Mouse (Mus musculus) limb, embryonic 14.5 days (tissue): Measurements from ENCODE around the gene Dstn. TPM values are rescaled to one million over a fixed set of nuclear protein-coding genes. Genes with fewer than 3 reads are reported as not detected.

Source experiments
- ATAC-seq: fragments of 200-750 bp; cut with Nextera tagmentation; 2 replicates; pipeline ENCODE4 v1.8.0; 2017; ENCODE audit warnings: low read depth, moderate number of reproducible peaks, moderate TSS enrichment; ENCODE audit not compliant: low FRiP score
- DNase-seq: peaks from one replicate; pipeline ENCODE4 v3.0.0-alpha.2; 2015; ENCODE audit warnings: low spot score
- H3K27ac ChIP-seq: fragments of 300-500 bp; sonication (generic); replicated peaks from 2 replicates; pipeline ENCODE4 v1.5.1; 2014; ENCODE audit warnings: low read depth, mild to moderate bottlenecking, low read length, moderate library complexity, mixed read lengths
- H3K27me3 ChIP-seq: fragments of 300-500 bp; sonication (generic); 2 replicates; pipeline ENCODE4 v1.6.1; 2014; ENCODE audit warnings: low read length, mixed read lengths; ENCODE audit not compliant: control insufficient read depth, insufficient read depth
- H3K36me3 ChIP-seq: fragments of 300-500 bp; sonication (generic); 2 replicates; pipeline ENCODE4 v1.6.1; 2014; ENCODE audit warnings: mild to moderate bottlenecking, low read length, moderate library complexity, mixed read lengths; ENCODE audit not compliant: control insufficient read depth, insufficient read depth
- H3K4me1 ChIP-seq: fragments of 300-500 bp; sonication (generic); 2 replicates; pipeline ENCODE4 v1.6.1; 2014; ENCODE audit warnings: antibody characterized with exemption, low read length, mixed read lengths; ENCODE audit not compliant: control insufficient read depth, insufficient read depth
- H3K4me2 ChIP-seq: fragments of 300-500 bp; sonication (generic); replicated peaks from 2 replicates; pipeline ENCODE4 v1.6.1; 2014; ENCODE audit warnings: low read depth, mild to moderate bottlenecking, low read length, moderate library complexity; ENCODE audit not compliant: severe bottlenecking
- H3K4me3 ChIP-seq: fragments of 300-500 bp; sonication (generic); replicated peaks from 2 replicates; pipeline ENCODE4 v1.5.1; 2014; ENCODE audit warnings: low read length
- H3K9ac ChIP-seq: fragments of 300-500 bp; sonication (generic); 2 replicates; pipeline ENCODE4 v1.6.1; 2014; ENCODE audit warnings: mild to moderate bottlenecking, low read depth, low read length, moderate library complexity; ENCODE audit not compliant: severe bottlenecking
- H3K9me3 ChIP-seq: fragments of 300-500 bp; sonication (generic); 2 replicates; pipeline ENCODE4 v1.6.1; 2016; ENCODE audit warnings: low read length; ENCODE audit not compliant: control insufficient read depth
- POLR2A ChIP-seq: fragments of 200-500 bp; IDR thresholded peaks from 2 replicates; pipeline ENCODE4 v1.8.0; 2012; ENCODE audit warnings: inconsistent platforms, mild to moderate bottlenecking, moderate library complexity, borderline replicate concordance; ENCODE audit not compliant: insufficient read depth, insufficient read length; ENCODE audit errors: extremely low read depth
- WGBS: fragments of 180-500 bp; shearing (Covaris S2); extraction: QIAGEN DNeasy Blood & Tissue Kit; methylation state at CpG from one replicate; pipeline ENCODE4 v1.1.7; 2014; 5-methylcytosine and 5-hydroxymethylcytosine counted together
- polyA plus RNA-seq, 2 experiments: library from polyadenylated mRNA; depleted of rRNA in 1 of 2; stranded (reverse) in 1 of 2; unstranded in 1 of 2; fragments of >200 nt; fragmentation: Nextera tagmentation in 1 of 2; extraction: Ambion mirVana in 1 of 2; gene quantifications; 2 replicates each; pipeline versions ENCODE4 v1.2.1 to v1.2.3; 2012 to 2014

Dstn gene
- polyA plus RNA-seq (2012; rRNA removed) (88.1 and 111 TPM in 2 replicates), polyA plus RNA-seq (2014; fragmentation: Nextera tagmentation; extraction: Ambion mirVana) (420 and 437 TPM in 2 replicates)

DNA sequence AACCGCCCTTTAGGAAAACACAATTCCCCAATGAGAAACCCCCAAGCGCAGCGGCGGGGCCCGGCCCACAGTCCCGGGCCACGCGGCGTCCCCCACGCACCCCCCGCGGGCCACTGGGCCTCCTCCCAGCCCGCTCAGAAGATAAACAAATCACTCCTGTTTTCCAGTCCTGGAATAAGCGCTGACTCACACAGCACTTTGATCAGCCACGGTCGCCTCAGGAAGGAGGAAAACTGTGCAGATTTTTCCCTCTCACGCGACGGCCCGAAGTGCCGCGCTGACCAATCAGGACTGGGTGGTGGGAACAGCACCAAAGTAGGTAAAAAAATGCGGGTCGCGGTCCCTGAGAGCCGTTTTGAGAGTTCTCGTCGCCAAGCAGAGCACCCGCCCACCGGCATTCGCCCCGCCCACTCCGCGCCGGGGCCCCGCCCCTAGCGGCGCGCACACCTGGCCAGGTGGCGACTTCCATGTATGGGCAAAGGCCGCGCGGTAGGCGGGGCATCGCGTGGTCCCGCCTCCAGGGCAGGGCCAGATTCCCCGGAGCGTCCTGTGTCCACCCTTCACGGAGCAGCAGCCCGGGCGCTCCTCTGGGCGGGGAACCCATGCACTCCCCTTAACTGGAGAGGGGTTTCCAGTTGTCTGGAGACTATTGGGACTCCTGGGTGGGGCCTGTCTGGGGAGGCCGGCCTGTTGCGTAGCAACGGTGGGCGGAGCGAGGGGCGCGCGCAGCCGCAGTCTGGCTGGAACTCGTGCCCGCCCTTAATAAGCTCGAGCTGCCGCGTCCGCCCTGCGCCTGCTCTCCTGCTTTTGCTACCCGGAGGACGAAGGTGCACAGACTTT lies at the start of gene Dstn:
Dstn (plus strand) TSS at position 561 of the 840 bp plus-strand sequence.
- WGBS, result 1% methylated on average over 64 of the region's 71 CpGs
- H3K4me3 ChIP-seq, result peak within 1 kb of the TSS; percentile 67
- H3K4me2 ChIP-seq, result peak within 1 kb of the TSS; percentile 78
- peak; percentile 95 for ATAC-seq
- no peaks in the 10 kb centered on the region for H3K36me3 ChIP-seq
- peak within 1 kb of the TSS; percentile 91 for H3K27ac ChIP-seq
- TF ChIP-seq POLR2A, result peak; percentile 76; the same call in 1 of the 2 replicates
- peak; percentile 96 for DNase-seq
- H3K4me1 ChIP-seq, result peaks cover 27% of the 10 kb centered on the region
- H3K9ac ChIP-seq, result peak within 1 kb of the TSS; percentile 80
- no peaks in the 10 kb centered on the region for H3K9me3 ChIP-seq
- H3K27me3 ChIP-seq, result no peaks in the 10 kb centered on the region

DNA sequence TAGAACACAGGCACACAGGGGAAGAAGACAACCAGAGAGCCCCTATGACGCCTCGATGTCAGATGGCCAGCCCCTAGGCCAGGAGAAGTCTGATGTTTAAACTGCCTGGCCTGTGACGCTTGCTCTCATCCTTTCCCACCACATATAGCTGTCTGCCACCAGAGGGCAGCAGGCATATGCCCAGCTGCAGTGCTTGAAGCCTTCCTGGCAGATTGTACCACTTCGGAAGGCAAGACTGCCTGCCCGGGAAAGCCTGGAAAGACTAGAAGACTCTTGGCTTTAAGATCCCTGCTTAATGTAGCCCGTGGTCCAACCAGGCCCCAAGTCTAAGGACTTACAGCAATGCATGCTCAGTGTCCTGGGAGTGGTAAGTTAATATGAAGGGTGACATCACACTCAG lies 47.8 kb upstream of the Dstn start:
- Histone ChIP-seq H3K4me2 (no peak overlapping the region), H3K4me1 (peaks cover 5% of the 10 kb centered on the region), H3K27ac (no peak overlapping the region), H3K27me3 (no peaks in the 10 kb centered on the region), H3K9me3 (no peaks in the 10 kb centered on the region), H3K9ac (no peak overlapping the region), H3K36me3 (no peaks in the 10 kb centered on the region), H3K4me3 (no peak overlapping the region)
- 2% methylated on average over 6 of the region's 6 CpGs for WGBS
- ATAC-seq (peak; percentile 78), DNase-seq (peak; percentile 79)
- no peak for TF ChIP-seq POLR2A

DNA sequence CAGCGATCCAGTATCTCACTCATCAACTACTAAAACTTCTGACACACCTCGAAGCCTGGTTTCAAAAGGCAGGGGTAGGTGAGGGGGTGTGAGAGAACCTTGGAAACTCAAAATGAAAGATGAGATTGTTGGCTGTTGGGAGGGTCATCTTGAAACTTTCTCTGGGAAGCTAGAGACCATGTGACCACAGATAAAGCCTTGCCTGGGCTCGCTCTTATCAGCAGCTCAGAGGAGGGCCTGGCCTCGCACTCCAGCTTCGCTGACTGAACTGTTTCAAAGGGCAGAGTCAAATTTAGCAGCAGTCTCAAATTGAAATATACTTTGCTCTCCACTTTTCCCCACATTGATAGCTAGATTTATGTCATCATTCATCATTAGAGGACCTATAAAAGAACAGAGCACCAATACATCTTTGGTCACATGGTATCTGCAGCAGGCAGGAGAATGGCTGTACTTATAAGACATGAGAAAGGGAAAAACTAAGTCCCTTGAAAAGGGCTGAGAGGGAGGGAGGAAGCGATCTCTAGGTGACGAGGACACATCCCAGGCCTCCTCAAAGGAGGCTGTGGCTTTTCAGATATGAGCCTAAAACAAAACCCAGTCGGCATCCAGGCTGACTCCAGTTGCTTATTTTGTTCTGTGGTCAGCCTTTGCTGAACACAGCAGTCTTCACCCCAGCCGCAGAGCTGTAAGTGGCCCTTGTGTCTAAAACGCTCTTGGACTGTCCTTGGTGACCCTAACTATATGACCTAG lies 44.0 kb upstream of the Dstn start:
- H3K27ac ChIP-seq, result no peak overlapping the region
- H3K9ac ChIP-seq, result no peak overlapping the region
- H3K4me1 ChIP-seq, result no peaks in the 10 kb centered on the region
- ATAC-seq (no peak), DNase-seq (no peak)
- TF ChIP-seq POLR2A, result no peak
- H3K4me2 ChIP-seq, result no peak overlapping the region
- H3K27me3 ChIP-seq, result no peaks in the 10 kb centered on the region
- H3K4me3 ChIP-seq, result no peak overlapping the region
- H3K9me3 ChIP-seq, result no peaks in the 10 kb centered on the region
- 57% methylated on average over 10 of the region's 10 CpGs for WGBS
- no peaks in the 10 kb centered on the region for H3K36me3 ChIP-seq

DNA sequence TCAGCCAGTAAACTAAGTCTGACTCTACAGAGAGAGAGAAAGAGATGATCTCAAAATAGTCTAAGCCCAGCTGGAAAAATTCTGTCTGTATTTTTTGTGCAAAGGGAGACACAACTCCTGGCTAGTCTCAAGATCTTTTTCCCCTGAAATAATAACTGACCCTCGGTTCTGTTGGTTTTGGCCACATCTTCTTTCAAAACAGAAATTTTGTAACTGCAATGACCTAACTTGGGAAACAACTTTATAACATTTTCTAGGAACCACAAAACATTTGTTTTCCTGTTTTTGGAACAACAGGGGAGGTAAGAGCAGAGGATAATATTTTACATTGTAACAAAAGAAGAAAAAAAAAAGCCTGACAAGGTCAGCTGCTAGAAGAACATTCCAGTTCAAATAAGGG lies 39.1 kb upstream of the Dstn start:
- H3K4me3 ChIP-seq, result no peak overlapping the region
- H3K4me1 ChIP-seq, result no peaks in the 10 kb centered on the region
- no peaks in the 10 kb centered on the region for H3K36me3 ChIP-seq
- DNase-seq (no peak), ATAC-seq (no peak)
- H3K27ac ChIP-seq, result no peak overlapping the region
- H3K9me3 ChIP-seq, result no peaks in the 10 kb centered on the region
- H3K9ac ChIP-seq, result no peak overlapping the region
- H3K4me2 ChIP-seq, result no peak overlapping the region
- H3K27me3 ChIP-seq, result no peaks in the 10 kb centered on the region
- 63% methylated on average over 1 of the region's 1 CpGs for WGBS
- TF ChIP-seq POLR2A, result no peak

DNA sequence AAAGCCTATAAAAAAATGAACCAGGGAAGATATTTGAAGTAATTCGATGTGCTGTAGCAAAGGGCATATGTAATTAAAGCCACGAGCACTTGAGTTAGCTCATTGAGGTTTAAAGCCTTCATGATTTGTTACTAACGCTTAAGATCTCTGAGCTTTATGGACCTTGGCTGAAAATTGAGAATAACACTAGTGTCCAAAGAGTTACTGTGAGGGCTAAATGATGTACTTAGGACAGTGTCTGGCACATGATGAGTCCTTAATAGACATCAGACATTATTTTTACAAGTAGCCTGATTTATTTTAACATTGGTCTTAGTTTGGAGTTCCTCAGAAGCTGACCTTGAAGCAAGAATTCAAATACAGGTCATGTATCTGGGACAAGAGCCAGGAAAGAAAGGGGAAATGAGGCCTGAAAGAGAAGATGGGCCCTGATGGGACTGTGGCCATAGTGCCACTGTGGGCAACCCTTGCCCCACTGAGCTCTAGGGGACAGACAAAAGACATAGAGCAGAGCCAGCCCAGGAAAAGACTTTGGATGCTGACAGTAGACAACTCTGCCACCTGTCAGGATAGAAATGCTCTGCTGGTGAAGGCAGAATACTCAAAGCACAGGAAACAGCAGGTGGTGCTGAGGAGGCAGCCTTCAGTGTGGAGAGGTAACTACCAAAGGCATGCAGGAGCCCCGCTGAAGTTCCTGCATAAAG lies 38.0 kb upstream of the Dstn start:
- H3K9me3 ChIP-seq, result no peaks in the 10 kb centered on the region
- H3K27me3 ChIP-seq, result no peaks in the 10 kb centered on the region
- no peak overlapping the region for H3K9ac ChIP-seq
- no peak overlapping the region for H3K27ac ChIP-seq
- H3K4me2 ChIP-seq, result no peak overlapping the region
- no peak overlapping the region for H3K4me3 ChIP-seq
- no peaks in the 10 kb centered on the region for H3K36me3 ChIP-seq
- 48% methylated on average over 4 of the region's 4 CpGs for WGBS
- DNase-seq (no peak), ATAC-seq (no peak)
- no peak for TF ChIP-seq POLR2A
- no peaks in the 10 kb centered on the region for H3K4me1 ChIP-seq
